Mouse (Mus musculus) mesoderm, embryonic 11.5 days (tissue): ENCODE results near the gene Lgr5.

Experiments used
- DNase-seq: peaks from one replicate; pipeline ENCODE4 v3.0.0-alpha.2; 2012; ENCODE audit warnings: low read depth, low spot score

Lgr5 gene

GRCm38 (mm10) chr10:115421976-115422375, 165.6 kb downstream of the Lgr5 start:
- no peak for DNase-seq

GRCm38 (mm10) chr10:115414056-115414455, 173.5 kb downstream of the Lgr5 start:
- DNase-seq, result no peak

- DNase-seq, result no peak
These were observed 174.1 kb downstream of the Lgr5 start for GRCm38 (mm10) chr10:115413496-115413895.

GRCm38 (mm10) chr10:115406393-115406792, 181.2 kb downstream of the Lgr5 start:
- peak; percentile 64 for DNase-seq
